Mouse (Mus musculus): ENCODE data around the gene Iqck. TPM values are rescaled to one million over a fixed set of nuclear protein-coding genes. Genes with fewer than 3 reads are reported as not detected.
A peak's percentile ranks its signal among the peaks of the same experiment; 100 is the strongest.

Iqck gene
- polyA plus RNA-seq, 1 experiment from 2014 or later: 2.0 TPM

DNA sequence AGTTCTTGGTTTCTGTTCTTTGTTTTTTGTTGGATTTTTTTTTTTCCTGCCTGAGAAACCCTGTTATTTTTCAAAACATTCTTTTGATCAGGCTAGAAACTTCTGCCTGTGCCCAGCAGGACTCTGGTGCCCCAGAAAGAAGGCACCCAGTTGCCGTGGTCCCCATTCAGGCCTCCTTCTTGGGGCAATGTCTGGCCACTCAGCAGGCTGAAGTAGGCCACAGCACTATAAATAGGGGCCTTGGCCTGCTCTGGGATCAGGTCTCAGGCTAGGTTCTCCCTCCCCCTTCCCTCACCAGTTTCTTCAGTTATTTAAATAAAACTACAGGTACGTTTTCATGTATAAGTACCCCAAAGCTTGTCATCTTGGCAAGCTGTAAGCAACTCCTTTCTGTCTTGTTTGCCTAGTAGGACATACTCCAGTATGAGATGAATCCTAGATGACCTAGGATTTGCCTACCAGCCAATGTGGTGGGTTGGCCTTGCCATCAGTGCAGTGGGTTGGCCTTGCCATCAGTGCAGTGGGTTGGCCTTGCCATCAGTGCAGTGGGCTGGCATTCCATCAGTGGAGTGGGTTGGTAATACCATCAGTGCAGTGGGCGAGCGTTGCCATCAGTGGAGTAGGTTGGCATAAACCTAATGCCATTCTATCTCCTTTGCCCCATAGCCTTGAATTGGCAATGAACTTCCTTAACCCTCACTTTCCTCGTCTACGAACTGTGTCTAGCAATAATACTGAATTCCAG is 71.1 kb downstream of the Iqck start:
- no peaks in the 10 kb centered on the region for H3K9me3 ChIP-seq
- 87% methylated on average over 6 of the region's 6 CpGs for WGBS
- no peaks in the 10 kb centered on the region for H3K36me3 ChIP-seq
- no peak overlapping the region for H3K4me3 ChIP-seq (replicated peaks)
- no peak overlapping the region for H3K9ac ChIP-seq
- peaks cover 6% of the 10 kb centered on the region; the same call in 1 of the 2 replicates for H3K4me1 ChIP-seq (replicated peaks)
- no peaks in the 10 kb centered on the region for H3K27me3 ChIP-seq (replicated peaks)
- H3K27ac ChIP-seq: no peak overlapping the region
- no peak overlapping the region for H3K4me2 ChIP-seq (replicated peaks)
- ATAC-seq: no peak

DNA sequence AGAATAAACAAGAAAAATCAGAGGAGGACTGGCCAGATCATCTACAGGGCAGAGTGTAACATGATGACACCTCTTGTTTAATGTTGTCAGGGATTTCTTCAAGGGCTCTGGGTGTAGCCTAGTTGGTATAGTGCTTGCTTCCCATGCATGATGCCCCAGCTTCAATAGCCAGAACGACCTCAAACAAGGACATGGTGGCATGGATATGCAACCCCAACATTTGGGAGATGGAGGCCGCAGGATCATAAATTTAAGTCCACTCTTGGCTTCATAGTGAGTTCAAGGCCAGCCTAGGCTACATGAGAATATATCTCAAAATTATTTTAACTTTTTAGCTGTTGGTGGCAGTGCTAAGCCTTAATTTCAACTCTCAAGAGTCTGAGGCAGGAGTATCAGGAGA is 71.7 kb downstream of the Iqck start:
- no peak overlapping the region for H3K4me3 ChIP-seq (replicated peaks)
- no peak overlapping the region for H3K4me2 ChIP-seq (replicated peaks)
- H3K27me3 ChIP-seq (replicated peaks): no peaks in the 10 kb centered on the region
- 87% methylated on average over 2 of the region's 2 CpGs for WGBS
- no peak overlapping the region for H3K27ac ChIP-seq
- H3K9me3 ChIP-seq: no peaks in the 10 kb centered on the region
- no peak overlapping the region for H3K9ac ChIP-seq
- ATAC-seq: no peak
- H3K36me3 ChIP-seq: no peaks in the 10 kb centered on the region
- peaks cover 6% of the 10 kb centered on the region; the same call in 1 of the 2 replicates for H3K4me1 ChIP-seq (replicated peaks)

DNA sequence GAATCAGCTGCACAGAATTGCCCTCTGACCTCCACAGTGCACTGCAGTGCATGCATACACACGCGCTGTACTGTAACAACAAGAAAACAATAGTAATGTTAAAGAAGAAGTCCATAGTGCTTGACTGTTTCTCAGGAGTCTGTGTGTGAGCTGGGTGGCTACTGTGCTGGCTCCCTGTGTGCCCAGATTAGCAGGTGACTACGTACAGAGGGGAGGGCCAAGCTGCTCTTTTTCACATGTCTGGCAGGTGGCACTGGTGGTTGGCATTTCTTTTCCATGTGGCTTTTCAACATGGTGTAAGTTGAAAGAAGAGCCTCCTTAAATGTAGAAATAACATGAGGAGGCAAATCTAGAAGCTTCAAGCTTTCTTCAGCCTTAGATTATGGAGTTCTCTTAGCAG is 72.8 kb downstream of the Iqck start:
- ATAC-seq: no peak
- 92% methylated on average over 3 of the region's 3 CpGs for WGBS
- Histone ChIP-seq H3K36me3 (no peaks in the 10 kb centered on the region), H3K4me2 (replicated peaks) (no peak overlapping the region), H3K9me3 (no peaks in the 10 kb centered on the region), H3K4me3 (replicated peaks) (no peak overlapping the region), H3K4me1 (replicated peaks) (peaks cover 6% of the 10 kb centered on the region; the same call in 1 of the 2 replicates), H3K27me3 (replicated peaks) (no peaks in the 10 kb centered on the region), H3K9ac (no peak overlapping the region), H3K27ac (no peak overlapping the region)

DNA sequence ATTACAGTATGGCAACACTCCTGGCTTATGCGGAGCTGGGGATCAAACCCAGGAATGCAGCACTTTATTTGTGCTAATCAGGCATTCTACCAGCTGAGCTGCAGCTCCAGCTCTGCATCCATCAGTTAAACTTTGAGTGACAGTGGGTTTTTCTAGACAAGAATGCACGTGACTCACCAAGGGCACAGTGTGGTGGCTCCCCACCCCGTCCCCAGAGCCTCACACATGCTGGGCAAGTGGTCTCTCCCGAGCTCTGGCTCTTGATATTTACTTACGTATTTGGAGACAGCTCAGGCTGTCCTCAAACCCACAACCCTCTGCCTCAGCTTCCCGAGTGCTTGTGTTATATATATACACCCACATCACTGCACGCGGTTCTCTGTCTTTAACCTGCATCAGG is 73.4 kb downstream of the Iqck start:
- H3K36me3 ChIP-seq: no peaks in the 10 kb centered on the region
- H3K4me1 ChIP-seq (replicated peaks): peaks cover 6% of the 10 kb centered on the region; the same call in 1 of the 2 replicates
- H3K27me3 ChIP-seq (replicated peaks): no peaks in the 10 kb centered on the region
- H3K9me3 ChIP-seq: no peaks in the 10 kb centered on the region
- no peak overlapping the region for H3K4me3 ChIP-seq (replicated peaks)
- H3K4me2 ChIP-seq (replicated peaks): no peak overlapping the region
- no peak for ATAC-seq
- H3K27ac ChIP-seq: no peak overlapping the region
- WGBS: 59% methylated on average over 8 of the region's 8 CpGs
- no peak overlapping the region for H3K9ac ChIP-seq

DNA sequence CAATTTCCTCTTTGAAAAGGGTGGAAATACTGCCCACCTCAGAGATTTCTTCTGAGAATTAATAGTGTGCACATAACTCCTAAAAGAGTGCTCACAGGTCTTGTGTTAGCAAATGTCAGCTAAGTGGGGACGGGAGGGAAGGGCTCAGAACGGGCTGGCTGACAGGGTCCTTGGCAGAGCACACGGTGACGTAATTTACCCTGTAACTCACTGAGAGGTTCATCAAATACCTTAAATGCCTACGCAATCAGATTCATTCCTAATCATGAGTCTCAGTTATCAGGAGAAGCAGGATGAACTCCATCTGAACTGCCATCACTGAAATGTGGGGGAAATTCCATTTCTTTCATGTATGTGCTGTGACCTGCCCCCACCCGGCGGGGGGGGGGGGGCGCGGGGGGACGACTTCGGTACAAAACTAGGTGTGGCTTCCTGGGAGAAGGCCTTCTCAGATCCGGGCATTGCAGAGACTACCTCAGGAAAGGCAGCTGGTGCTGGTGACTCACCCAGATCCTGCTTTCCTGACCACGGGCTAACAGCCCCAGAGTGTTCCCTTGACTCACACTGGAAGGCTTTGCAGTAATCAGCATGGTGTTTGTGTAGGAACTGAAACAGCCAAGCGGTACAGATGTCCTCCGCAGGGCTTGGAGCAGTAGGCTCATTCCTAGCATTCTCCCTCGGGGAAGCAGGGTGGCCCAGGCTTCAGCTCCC is 74.2 kb downstream of the Iqck start:
- no peak overlapping the region for H3K4me3 ChIP-seq (replicated peaks)
- H3K27ac ChIP-seq: peak overlapping the region; percentile 36; the same call in 1 of the 2 replicates
- H3K36me3 ChIP-seq: no peaks in the 10 kb centered on the region
- peak; percentile 91 for ATAC-seq
- no peaks in the 10 kb centered on the region for H3K9me3 ChIP-seq
- H3K27me3 ChIP-seq (replicated peaks): no peaks in the 10 kb centered on the region
- H3K4me2 ChIP-seq (replicated peaks): peak overlapping the region; percentile 34; the same call in 1 of the 2 replicates
- peaks cover 6% of the 10 kb centered on the region; the same call in 1 of the 2 replicates for H3K4me1 ChIP-seq (replicated peaks)
- 16% methylated on average over 16 of the region's 16 CpGs for WGBS
- H3K9ac ChIP-seq: no peak overlapping the region

DNA sequence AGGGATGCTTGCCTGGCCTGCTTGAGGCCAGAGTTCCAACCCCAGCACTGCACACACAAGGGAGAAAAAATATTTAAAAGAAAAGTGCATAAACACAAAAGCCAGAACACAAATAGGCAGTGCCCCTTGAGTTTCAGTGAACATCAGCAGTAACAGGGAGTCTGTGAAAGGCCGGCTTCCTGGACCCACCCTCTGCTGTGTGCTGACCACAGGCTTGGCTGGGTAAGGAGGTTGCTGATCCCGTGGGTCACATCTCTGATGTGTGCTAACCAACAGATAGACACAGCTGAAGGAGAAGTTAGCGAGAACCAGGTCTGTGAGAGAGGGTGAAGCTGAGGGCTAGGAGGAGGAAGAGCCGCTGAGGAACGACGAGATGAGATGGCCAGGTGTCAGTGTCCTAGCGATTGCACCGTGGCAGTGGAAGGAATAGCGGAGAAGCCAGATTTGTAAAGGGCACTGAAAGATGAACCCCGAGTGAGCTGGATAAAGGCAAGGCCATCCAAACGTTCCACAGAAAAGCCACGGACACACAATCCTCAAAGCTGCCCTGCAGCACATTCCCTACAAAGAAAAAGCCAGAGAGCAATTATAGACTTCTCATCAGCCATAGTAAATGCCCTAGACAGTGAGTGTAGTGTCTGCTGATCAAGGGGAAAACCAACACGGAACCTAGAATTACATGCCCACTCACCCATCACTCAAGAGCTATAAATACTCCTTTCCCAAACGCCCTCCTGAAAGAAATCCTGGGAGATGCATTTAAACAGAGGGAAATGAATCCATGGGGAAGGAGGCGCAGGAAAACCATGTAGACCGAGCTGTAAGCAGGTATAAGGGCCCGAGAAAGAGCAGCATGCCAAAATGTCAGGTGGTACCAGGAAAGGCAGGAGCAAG is 76.2 kb downstream of the Iqck start:
- 80% methylated on average over 17 of the region's 17 CpGs for WGBS
- H3K4me2 ChIP-seq (replicated peaks): no peak overlapping the region
- H3K27me3 ChIP-seq (replicated peaks): no peaks in the 10 kb centered on the region
- H3K9ac ChIP-seq: no peak overlapping the region
- H3K4me3 ChIP-seq (replicated peaks): no peak overlapping the region
- H3K36me3 ChIP-seq: no peaks in the 10 kb centered on the region
- no peak overlapping the region for H3K27ac ChIP-seq
- no peak for ATAC-seq
- H3K9me3 ChIP-seq: no peaks in the 10 kb centered on the region
- peaks cover 6% of the 10 kb centered on the region; the same call in 1 of the 2 replicates for H3K4me1 ChIP-seq (replicated peaks)

DNA sequence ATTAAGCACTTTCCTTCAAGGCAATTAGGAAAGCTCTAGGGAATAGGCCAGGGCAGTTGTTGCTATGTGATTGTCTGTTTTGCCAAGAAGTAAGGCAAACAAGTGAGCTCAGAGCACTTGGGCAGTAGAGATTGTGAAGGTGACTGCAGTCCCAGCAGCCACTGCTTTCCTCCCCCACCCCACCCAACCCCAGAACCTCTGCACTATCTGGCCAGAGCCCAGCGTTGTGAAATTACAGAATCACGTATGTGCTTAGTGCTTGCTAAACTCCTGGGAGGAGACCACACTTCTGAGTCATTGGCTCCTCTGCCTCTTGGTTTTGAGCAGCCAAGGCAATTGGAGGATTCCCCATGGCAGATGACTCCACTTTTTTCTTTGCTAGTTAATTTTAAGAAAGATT is 79.8 kb downstream of the Iqck start:
- Histone ChIP-seq H3K4me2 (replicated peaks) (no peak overlapping the region), H3K36me3 (no peaks in the 10 kb centered on the region), H3K27me3 (replicated peaks) (no peaks in the 10 kb centered on the region), H3K9ac (no peak overlapping the region), H3K4me1 (replicated peaks) (no peaks in the 10 kb centered on the region; the same call in 1 of the 2 replicates), H3K9me3 (no peaks in the 10 kb centered on the region), H3K27ac (no peak overlapping the region), H3K4me3 (replicated peaks) (no peak overlapping the region)
- ATAC-seq: no peak
- 47% methylated on average over 2 of the region's 2 CpGs for WGBS

DNA sequence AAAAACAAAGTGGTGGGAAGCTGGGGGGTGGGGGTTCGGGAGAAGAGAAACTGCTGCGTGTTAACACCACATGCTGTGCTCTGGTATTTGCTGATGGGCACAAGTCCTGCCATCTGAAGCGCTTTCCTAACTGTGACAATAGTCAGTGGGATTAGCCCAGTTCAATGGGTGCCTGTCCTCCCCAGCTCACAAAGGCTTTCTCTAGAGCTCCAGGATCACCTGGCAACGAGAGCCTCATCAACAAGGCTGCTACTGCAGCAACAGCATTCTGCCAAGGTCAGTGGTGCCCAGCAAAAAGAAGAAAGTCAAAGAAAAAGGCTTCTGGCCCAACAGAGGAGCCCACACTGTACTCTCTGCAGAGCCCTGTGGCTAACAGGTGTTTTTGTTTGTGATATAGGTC is 81.3 kb downstream of the Iqck start:
- H3K4me1 ChIP-seq (replicated peaks): no peaks in the 10 kb centered on the region; the same call in 1 of the 2 replicates
- no peak overlapping the region for H3K4me2 ChIP-seq (replicated peaks)
- no peaks in the 10 kb centered on the region for H3K27me3 ChIP-seq (replicated peaks)
- ATAC-seq: no peak
- no peaks in the 10 kb centered on the region for H3K36me3 ChIP-seq
- WGBS: 51% methylated on average over 4 of the region's 4 CpGs
- no peak overlapping the region for H3K4me3 ChIP-seq (replicated peaks)
- no peak overlapping the region for H3K27ac ChIP-seq
- H3K9ac ChIP-seq: no peak overlapping the region
- no peaks in the 10 kb centered on the region for H3K9me3 ChIP-seq

DNA sequence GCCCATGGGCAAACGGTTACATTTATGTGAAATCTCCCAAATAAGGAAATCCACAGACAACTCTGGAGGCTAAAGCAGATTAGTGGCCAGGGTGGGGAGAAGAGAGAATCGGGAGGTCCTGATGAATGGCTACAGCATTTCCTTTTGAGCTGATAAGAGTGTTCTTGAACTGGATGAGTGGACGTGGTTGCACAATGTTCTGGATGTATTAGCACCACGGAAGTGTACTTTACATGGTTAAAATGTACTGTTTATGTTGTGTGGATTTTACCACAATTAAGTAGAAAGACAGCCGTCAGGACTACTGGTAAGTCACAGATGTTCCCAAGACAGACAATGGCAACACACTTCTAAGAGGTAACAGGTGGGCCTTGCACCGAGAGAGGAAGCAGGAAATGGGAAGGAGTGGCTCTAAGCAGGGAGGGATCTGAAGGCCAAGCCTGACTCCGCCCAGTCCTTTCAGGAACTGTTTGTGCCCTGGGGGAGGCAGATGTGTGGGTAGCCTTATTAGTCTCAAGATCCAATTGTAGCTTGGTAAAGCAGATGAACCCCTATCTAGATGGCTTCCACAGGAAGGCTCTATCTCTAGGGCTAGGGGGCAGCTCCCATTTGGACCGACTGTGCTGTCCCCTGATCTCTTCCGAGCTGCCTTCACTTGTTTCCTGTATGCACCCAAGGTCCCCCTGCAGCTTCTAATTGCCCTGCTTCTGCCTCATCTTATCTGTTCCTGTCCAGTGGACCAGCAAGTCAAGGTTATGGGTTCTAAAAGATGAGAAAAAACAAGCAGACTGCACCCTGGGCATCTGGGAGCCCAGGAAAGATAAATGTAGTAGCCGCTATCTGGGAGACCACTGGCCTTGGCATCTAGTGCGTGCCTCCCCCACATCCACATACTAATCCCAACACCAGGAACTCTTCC is 82.2 kb downstream of the Iqck start:
- H3K4me2 ChIP-seq (replicated peaks): no peak overlapping the region
- peak; percentile 64; the same call in 1 of the 2 replicates for ATAC-seq
- no peaks in the 10 kb centered on the region for H3K27me3 ChIP-seq (replicated peaks)
- H3K27ac ChIP-seq: no peak overlapping the region
- no peaks in the 10 kb centered on the region for H3K36me3 ChIP-seq
- whole genome bisulfite sequencing: 56% methylated on average over 11 of the region's 11 CpGs
- peaks cover 2% of the 10 kb centered on the region; the same call in 1 of the 2 replicates for H3K4me1 ChIP-seq (replicated peaks)
- no peak overlapping the region for H3K4me3 ChIP-seq (replicated peaks)
- no peaks in the 10 kb centered on the region for H3K9me3 ChIP-seq
- H3K9ac ChIP-seq: no peak overlapping the region

DNA sequence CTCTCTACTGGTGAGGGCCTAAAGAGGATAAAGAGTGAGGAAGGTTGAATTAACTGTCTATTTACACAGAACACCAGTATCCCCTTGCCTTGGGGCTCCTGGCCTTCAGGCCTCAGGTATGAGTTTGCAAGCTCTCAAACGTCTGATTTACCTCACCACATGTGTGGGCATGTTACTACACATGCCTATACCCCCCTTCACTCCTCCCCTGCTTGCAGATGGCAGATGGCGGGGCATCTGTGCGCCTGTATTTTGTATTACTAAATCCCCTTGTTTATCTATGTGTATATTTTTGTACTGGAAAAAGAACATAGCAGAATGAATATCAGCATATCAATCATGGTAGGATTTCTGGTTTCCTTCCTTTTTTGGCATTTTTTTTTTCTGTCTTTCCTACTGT is 86.7 kb downstream of the Iqck start:
- no peak overlapping the region for H3K4me2 ChIP-seq (replicated peaks)
- 59% methylated on average over 3 of the region's 3 CpGs for WGBS
- no peaks in the 10 kb centered on the region for H3K27me3 ChIP-seq (replicated peaks)
- H3K4me1 ChIP-seq (replicated peaks): peaks cover 6% of the 10 kb centered on the region
- no peak for ATAC-seq
- no peaks in the 10 kb centered on the region for H3K36me3 ChIP-seq
- H3K9ac ChIP-seq: no peak overlapping the region
- H3K9me3 ChIP-seq: no peaks in the 10 kb centered on the region
- no peak overlapping the region for H3K27ac ChIP-seq
- H3K4me3 ChIP-seq (replicated peaks): no peak overlapping the region

DNA sequence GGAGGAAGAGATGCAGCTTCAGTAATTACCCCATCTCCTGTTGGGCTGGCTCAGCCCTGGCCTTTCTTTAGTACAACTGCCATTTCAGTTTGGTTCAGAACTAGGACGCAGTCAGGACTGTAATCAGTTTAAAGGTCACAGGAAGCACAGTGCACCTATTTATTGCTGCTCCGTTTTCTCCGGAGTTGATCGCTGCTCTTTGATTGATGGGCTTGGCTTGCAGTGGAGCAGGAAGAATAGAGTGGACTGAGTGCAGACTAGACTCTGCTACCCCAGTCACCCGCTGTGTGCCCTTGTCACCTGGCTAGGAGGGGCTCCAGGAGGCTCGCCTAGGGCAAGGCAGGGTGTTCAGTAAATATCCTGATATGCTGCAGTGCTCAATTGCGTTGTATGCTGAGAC is 87.6 kb downstream of the Iqck start:
- no peak overlapping the region for H3K9ac ChIP-seq
- H3K4me3 ChIP-seq (replicated peaks): no peak overlapping the region
- H3K36me3 ChIP-seq: no peaks in the 10 kb centered on the region
- WGBS: 22% methylated on average over 7 of the region's 7 CpGs
- ATAC-seq: peak; percentile 93
- no peaks in the 10 kb centered on the region for H3K9me3 ChIP-seq
- no peaks in the 10 kb centered on the region for H3K27me3 ChIP-seq (replicated peaks)
- peak overlapping the region; percentile 19; the same call in 1 of the 2 replicates for H3K4me2 ChIP-seq (replicated peaks)
- peak overlapping the region; percentile 64 for H3K27ac ChIP-seq
- H3K4me1 ChIP-seq (replicated peaks): peaks cover 6% of the 10 kb centered on the region
